Mouse (Mus musculus) CH12.LX (cell line): ENCODE data around the gene Lrig3. TPM values are rescaled to one million over a fixed set of nuclear protein-coding genes. Genes with fewer than 3 reads are reported as not detected.

ENCODE experiments used
- DNase-seq: peaks from one replicate; pipeline ENCODE4 v3.0.0-alpha.2; 2013; ENCODE audit errors: extremely low read depth
- H3K27ac ChIP-seq: 2 replicates; pipeline ENCODE4 v1.5.1; 2012; ENCODE audit warnings: low read depth, mild to moderate bottlenecking, control low read depth, moderate library complexity; ENCODE audit not compliant: insufficient read depth
- H3K27me3 ChIP-seq: replicated peaks from 2 replicates; pipeline ENCODE3; 2012; ENCODE audit warnings: inconsistent platforms
- H3K36me3 ChIP-seq, 2 experiments: replicated peaks in 1 of 2; 2 replicates each; pipeline versions ENCODE3 to v1.6.1; 2012; ENCODE audit warnings: inconsistent platforms in 1 of 2, low read length in 1 of 2, mild to moderate bottlenecking in 1 of 2, mixed read lengths in 1 of 2, moderate library complexity in 1 of 2; ENCODE audit not compliant: control insufficient read depth in 1 of 2, insufficient read depth in 1 of 2
- H3K4me1 ChIP-seq, 2 experiments: 2 replicates each; pipeline ENCODE4 v1.6.1; 2012; ENCODE audit warnings: inconsistent platforms in 1 of 2, moderate library complexity in 1 of 2; ENCODE audit not compliant: insufficient read depth in 2 of 2, control insufficient read depth in 1 of 2
- H3K4me2 ChIP-seq: 2 replicates; pipeline ENCODE4 v1.6.1; 2012; ENCODE audit warnings: low read depth, mild to moderate bottlenecking, control low read depth; ENCODE audit not compliant: poor library complexity, insufficient read depth, severe bottlenecking
- H3K4me3 ChIP-seq, 3 experiments: fragments of 150-350 bp in 1 of 3; sonication (generic) in 1 of 3; replicated peaks in 1 of 3; 2 replicates each; pipeline versions ENCODE3 to v1.5.1; 2011 to 2012; ENCODE audit warnings: low read depth in 2 of 3, low read length in 2 of 3, mild to moderate bottlenecking in 2 of 3, moderate library complexity in 2 of 3, control low read depth in 1 of 3, improper control_type of control experiment in 1 of 3, inconsistent platforms in 1 of 3, mixed read lengths in 1 of 3; ENCODE audit not compliant: poor library complexity in 1 of 3
- H3K79me2 ChIP-seq: replicated peaks from 2 replicates; pipeline ENCODE4 v1.6.1; 2012; ENCODE audit warnings: mild to moderate bottlenecking, moderate library complexity; ENCODE audit not compliant: control insufficient read depth, poor library complexity, insufficient read depth, severe bottlenecking; ENCODE audit errors: extremely low read depth
- H3K9ac ChIP-seq: 2 replicates; pipeline ENCODE4 v1.6.1; 2012; ENCODE audit warnings: low read depth, mild to moderate bottlenecking, control low read depth, moderate library complexity; ENCODE audit not compliant: insufficient read depth
- H3K9me3 ChIP-seq: replicated peaks from 2 replicates; pipeline ENCODE3; 2012; ENCODE audit warnings: low read length, inconsistent platforms, mixed read lengths
- BHLHE40 ChIP-seq: IDR thresholded peaks from 2 replicates; pipeline ENCODE4 v1.6.1; 2011; ENCODE audit warnings: mild to moderate bottlenecking, low read depth, low read length, improper control_type of control experiment
- CHD1 ChIP-seq: IDR thresholded peaks from 2 replicates; pipeline ENCODE4 v1.6.1; 2012; ENCODE audit warnings: low read depth, low read length, improper control_type of control experiment, inconsistent platforms
- CHD2 ChIP-seq: IDR thresholded peaks from 2 replicates; pipeline ENCODE4 v1.6.1; 2011; ENCODE audit warnings: low read length, improper control_type of control experiment
- ELF1 ChIP-seq: IDR thresholded peaks from 2 replicates; pipeline ENCODE4 v1.6.1; 2014; ENCODE audit warnings: low read depth, mild to moderate bottlenecking, inconsistent platforms, low read length, improper control_type of control experiment
- EP300 ChIP-seq: IDR thresholded peaks from 2 replicates; pipeline ENCODE4 v1.6.1; 2011; ENCODE audit warnings: low read length, improper control_type of control experiment
- ETS1 ChIP-seq: conservative IDR thresholded peaks from 2 replicates; pipeline ENCODE4 v1.6.1; 2012; ENCODE audit warnings: low read depth, mild to moderate bottlenecking, inconsistent platforms, low read length, improper control_type of control experiment, moderate library complexity
- GABPA ChIP-seq: IDR thresholded peaks from 2 replicates; pipeline ENCODE4 v1.6.1; 2012; ENCODE audit warnings: low read depth, low read length, improper control_type of control experiment, inconsistent platforms; ENCODE audit not compliant: insufficient replicate concordance
- HCFC1 ChIP-seq: IDR thresholded peaks from 2 replicates; pipeline ENCODE4 v1.6.1; 2012; ENCODE audit warnings: low read depth, mild to moderate bottlenecking, inconsistent platforms, low read length, improper control_type of control experiment
- IRF4 ChIP-seq: IDR thresholded peaks from 2 replicates; pipeline ENCODE4 v1.6.1; 2014; ENCODE audit warnings: low read depth, mild to moderate bottlenecking, inconsistent platforms, low read length, improper control_type of control experiment
- JUN ChIP-seq: IDR thresholded peaks from 2 replicates; pipeline ENCODE4 v1.6.1; 2011; ENCODE audit warnings: low read depth, mild to moderate bottlenecking, low read length, improper control_type of control experiment, moderate library complexity; ENCODE audit not compliant: insufficient read depth
- KAT2A ChIP-seq: IDR thresholded peaks from 2 replicates; pipeline ENCODE4 v1.6.1; 2012; ENCODE audit warnings: low read length, improper control_type of control experiment, inconsistent platforms; ENCODE audit not compliant: insufficient replicate concordance
- MAX ChIP-seq: IDR thresholded peaks from 2 replicates; pipeline ENCODE4 v1.6.1; 2011; ENCODE audit warnings: low read length, improper control_type of control experiment
- MEF2A ChIP-seq: IDR thresholded peaks from 2 replicates; pipeline ENCODE4 v1.6.1; 2014; ENCODE audit warnings: low read depth, mild to moderate bottlenecking, inconsistent platforms, low read length, improper control_type of control experiment, borderline replicate concordance
- NELFE ChIP-seq: IDR thresholded peaks from 2 replicates; pipeline ENCODE4 v1.6.1; 2011; ENCODE audit warnings: low read depth, low read length, improper control_type of control experiment
- NRF1 ChIP-seq: IDR thresholded peaks from 2 replicates; pipeline ENCODE4 v1.6.1; 2014; ENCODE audit warnings: low read depth, mild to moderate bottlenecking, inconsistent platforms, low read length, improper control_type of control experiment, moderate library complexity
- POLR2A ChIP-seq: IDR thresholded peaks from 2 replicates; pipeline ENCODE4 v1.6.1; 2011; ENCODE audit warnings: low read depth, mild to moderate bottlenecking, improper control_type of control experiment, low read length
- POLR2AphosphoS2 ChIP-seq: IDR thresholded peaks from 2 replicates; pipeline ENCODE4 v1.6.1; 2011; ENCODE audit warnings: low read depth, low read length, improper control_type of control experiment
- RAD21 ChIP-seq: IDR thresholded peaks from 2 replicates; pipeline ENCODE4 v1.6.1; 2011; ENCODE audit warnings: low read depth, mild to moderate bottlenecking, low read length, improper control_type of control experiment, moderate library complexity
- RCOR1 ChIP-seq: conservative IDR thresholded peaks from 2 replicates; pipeline ENCODE4 v1.6.1; 2012; ENCODE audit warnings: low read depth, mild to moderate bottlenecking, inconsistent platforms, low read length, improper control_type of control experiment
- SIN3A ChIP-seq: IDR thresholded peaks from 2 replicates; pipeline ENCODE4 v1.6.1; 2012; ENCODE audit warnings: low read length, improper control_type of control experiment, inconsistent platforms
- USF1 ChIP-seq: IDR thresholded peaks from 2 replicates; pipeline ENCODE4 v1.6.1; 2014; ENCODE audit warnings: low read depth, mild to moderate bottlenecking, inconsistent platforms, low read length, improper control_type of control experiment
- ZC3H11A ChIP-seq: IDR thresholded peaks from 2 replicates; pipeline ENCODE4 v1.6.1; 2012; ENCODE audit warnings: low read depth, mild to moderate bottlenecking, inconsistent platforms, low read length, improper control_type of control experiment
- ZNF384 ChIP-seq: IDR thresholded peaks from 2 replicates; pipeline ENCODE4 v1.6.1; 2012; ENCODE audit warnings: low read depth, low read length, improper control_type of control experiment, inconsistent platforms
- dilution Hi-C: fragments of 300-500 bp; cut with MboI; formaldehyde crosslinking; loops from 2 replicates; pipeline ENCODE4 v1.14.3; 2020; ENCODE audit warnings: low sequenced_read_pairs; ENCODE audit not compliant: extremely low pct_unique_long_range_greater_than_20kb, extremely low pct_ligation_motif_present
- in situ Hi-C: fragments of 300-500 bp; cut with MboI; formaldehyde crosslinking; loops from 3 replicates; pipeline ENCODE4 v1.14.3; 2019; ENCODE audit warnings: low sequenced_read_pairs, low pct_ligation_motif_present, low pct_unique_long_range_greater_than_20kb, mixed read lengths
- polyA plus RNA-seq: library from polyadenylated mRNA; unstranded; fragments of >175 nt; gene quantifications from 2 replicates; pipeline ENCODE4 v1.2.1, GENCODE M21; 2012; ENCODE audit warnings: low read depth; ENCODE audit not compliant: insufficient read length
- total RNA-seq, 2 experiments: library from RNA; depleted of rRNA; stranded (reverse); fragments of 300-350 nt in 1 of 2; fragments of >200 nt in 1 of 2; gene quantifications; 2 replicates each; pipeline ENCODE4 v1.2.3; 2012 to 2014

Lrig3 gene
- total and polyA plus RNA-seq, 3 experiments: not detected

DNA sequence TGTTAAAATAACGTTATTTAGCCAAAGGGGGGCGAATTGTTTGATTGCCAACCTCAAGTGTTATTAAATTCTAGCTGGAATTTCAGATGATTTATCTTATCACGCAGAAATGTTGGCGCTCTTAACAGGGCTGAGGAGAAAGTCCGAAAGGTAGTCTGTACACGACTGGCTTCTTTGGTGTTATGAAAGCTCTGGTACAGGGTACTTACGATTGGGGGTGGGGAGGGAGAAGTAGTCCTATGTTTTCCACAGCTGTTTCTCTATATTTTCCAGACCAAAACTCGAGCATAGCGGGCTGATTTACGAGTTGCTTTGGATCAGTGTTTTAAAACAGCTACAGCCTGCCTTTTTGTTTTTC lies 3.1 kb downstream of the Lrig3 start:
- Histone ChIP-seq H3K27me3 (no peaks in the 10 kb centered on the region), H3K79me2 (no peaks in the 10 kb centered on the region), H3K9me3 (peaks cover 64% of the 10 kb centered on the region), H3K4me3 (no peak overlapping the region), H3K27ac (no peak overlapping the region), H3K4me2 (no peak overlapping the region), H3K9ac (no peak overlapping the region), H3K4me1 (no peaks in the 10 kb centered on the region), H3K36me3 (no peaks in the 10 kb centered on the region)
- dilution Hi-C loops (no loop called here), in situ Hi-C loops (no loop called here)
- DNase-seq: no peak
- TF ChIP-seq GABPA (no peak), JUN (no peak), POLR2A (no peak), CHD1 (no peak), MAX (no peak), USF1 (no peak), NELFE (no peak), BHLHE40 (no peak), ETS1 (no peak), ZC3H11A (no peak), IRF4 (no peak), CHD2 (no peak), ZNF384 (no peak), EP300 (no peak), MEF2A (no peak), NRF1 (no peak), POLR2AphosphoS2 (no peak)

DNA sequence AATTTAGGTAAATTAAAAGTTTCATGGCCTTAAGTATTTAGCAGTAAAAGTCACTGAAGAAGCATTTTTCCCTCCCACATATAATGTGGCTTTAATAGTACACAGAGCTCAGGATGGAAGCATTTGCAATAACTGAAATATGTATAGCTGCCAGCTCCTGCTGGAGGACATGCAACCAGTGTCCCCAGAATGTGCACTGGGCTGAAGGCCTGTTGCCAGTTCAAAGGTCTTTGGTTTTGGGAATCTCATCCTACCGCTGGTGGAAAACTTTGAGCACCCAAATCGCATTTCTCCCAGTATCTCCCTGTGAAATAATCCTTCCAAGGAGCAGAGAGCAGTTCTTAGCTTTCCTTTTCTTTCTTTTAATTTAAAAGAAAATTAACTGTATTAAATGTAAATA lies 4.1 kb downstream of the Lrig3 start:
- Histone ChIP-seq H3K9ac (no peak overlapping the region), H3K36me3 (no peaks in the 10 kb centered on the region), H3K79me2 (no peaks in the 10 kb centered on the region), H3K27ac (no peak overlapping the region), H3K4me1 (no peaks in the 10 kb centered on the region), H3K27me3 (no peaks in the 10 kb centered on the region), H3K9me3 (peaks cover 59% of the 10 kb centered on the region), H3K4me3 (no peak overlapping the region), H3K4me2 (no peak overlapping the region)
- dilution Hi-C loops: no loop called here
- TF ChIP-seq ELF1 (no peak), ZC3H11A (no peak), RAD21 (no peak), KAT2A (no peak), RCOR1 (no peak), CHD1 (no peak), SIN3A (no peak), MEF2A (no peak), HCFC1 (no peak)
- DNase-seq: no peak
- in situ Hi-C loops: no loop called here
